Mouse (Mus musculus) cortical plate, adult 2 months (tissue): ENCODE measurements at regions not wholly inside any gene's neighbourhood (a gene's known extent, or its start where the extent isn't known, plus 50 kb on each side); places are given as distances from the start of the nearest gene placed in this dataset.

ENCODE experiments used
- CTCF ChIP-seq: fragments of 200-500 bp; IDR thresholded peaks from 2 replicates; pipeline ENCODE4 v1.5.1; 2011; ENCODE audit warnings: mild to moderate bottlenecking, control low read depth, low read length; ENCODE audit not compliant: insufficient read depth; ENCODE audit errors: extremely low read depth
- POLR2A ChIP-seq: fragments of 200-500 bp; IDR thresholded peaks from 2 replicates; pipeline ENCODE4 v1.6.1; 2011; ENCODE audit warnings: mild to moderate bottlenecking, low read length, control low read depth; ENCODE audit not compliant: insufficient read depth; ENCODE audit errors: extremely low read depth

GRCm38 (mm10) chr12:46197482-46198101 lies 621.1 kb downstream of the Nova1 start:
- TF ChIP-seq CTCF, result no peak
- no peak for TF ChIP-seq POLR2A
